Mouse (Mus musculus): ENCODE measurements around the gene Plcb4. TPM values are rescaled to one million over a fixed set of nuclear protein-coding genes. Genes with fewer than 3 reads are reported as not detected.

Plcb4 gene
- total and polyA plus RNA-seq, 3 experiments = not detected

DNA sequence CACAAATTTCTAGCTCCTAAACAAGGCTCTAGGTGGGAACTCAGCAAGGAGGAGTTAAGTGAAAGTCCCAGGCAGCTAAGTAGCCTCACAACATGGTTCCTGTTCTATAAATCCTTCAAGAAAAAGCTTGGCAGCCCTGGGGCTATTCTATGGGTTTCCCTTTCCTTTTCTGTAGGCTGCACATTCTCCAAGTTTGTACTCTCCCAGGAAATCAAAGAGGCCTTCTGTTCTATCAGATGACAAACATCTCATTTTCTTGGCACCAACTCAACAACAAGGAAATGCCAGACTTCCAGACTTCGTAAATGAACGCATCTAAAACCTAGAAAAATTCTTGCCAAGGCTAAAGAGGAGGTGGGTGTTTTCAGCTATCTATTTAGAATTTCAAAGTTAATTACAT lies 38.9 kb upstream of the Plcb4 start:
- H3K9ac ChIP-seq (ENCODE audit: insufficient read depth, low read depth) = no peak overlapping the region
- dilution Hi-C loops (cut with MboI; ENCODE audit: extremely low pct_ligation_motif_present, extremely low pct_unique_long_range_greater_than_20kb, low sequenced_read_pairs) (no loop called here), in situ Hi-C loops (cut with MboI; ENCODE audit: low pct_ligation_motif_present, low pct_unique_long_range_greater_than_20kb, low sequenced_read_pairs) (no loop called here)
- H3K27ac ChIP-seq (ENCODE audit: insufficient read depth, low read depth) = no peak overlapping the region
- H3K27me3 ChIP-seq (replicated peaks) = no peaks in the 10 kb centered on the region
- H3K36me3 ChIP-seq (replicated peaks in 1 of 2; ENCODE audit: control insufficient read depth in 1 of 2, insufficient read depth in 1 of 2, low read length in 1 of 2) = no peaks in the 10 kb centered on the region
- no peaks in the 10 kb centered on the region for H3K79me2 ChIP-seq (replicated peaks; ENCODE audit: control insufficient read depth, extremely low read depth, insufficient read depth, poor library complexity, severe bottlenecking)
- H3K4me2 ChIP-seq (ENCODE audit: insufficient read depth, low read depth, poor library complexity, severe bottlenecking) = no peak overlapping the region
- no peak for TF ChIP-seq HCFC1 (IDR thresholded peaks at IDR 0.05; ENCODE audit: low read depth, low read length)
- no peak for DNase-seq (ENCODE audit: extremely low read depth)
- H3K4me3 ChIP-seq (replicated peaks in 1 of 3; ENCODE audit: low read depth in 2 of 3, low read length in 2 of 3, poor library complexity in 1 of 3) = no peak overlapping the region
- peaks cover 55% of the 10 kb centered on the region for H3K9me3 ChIP-seq (replicated peaks; ENCODE audit: low read length)
- no peaks in the 10 kb centered on the region for H3K4me1 ChIP-seq (ENCODE audit: control insufficient read depth in 1 of 2, insufficient read depth in 2 of 2)

DNA sequence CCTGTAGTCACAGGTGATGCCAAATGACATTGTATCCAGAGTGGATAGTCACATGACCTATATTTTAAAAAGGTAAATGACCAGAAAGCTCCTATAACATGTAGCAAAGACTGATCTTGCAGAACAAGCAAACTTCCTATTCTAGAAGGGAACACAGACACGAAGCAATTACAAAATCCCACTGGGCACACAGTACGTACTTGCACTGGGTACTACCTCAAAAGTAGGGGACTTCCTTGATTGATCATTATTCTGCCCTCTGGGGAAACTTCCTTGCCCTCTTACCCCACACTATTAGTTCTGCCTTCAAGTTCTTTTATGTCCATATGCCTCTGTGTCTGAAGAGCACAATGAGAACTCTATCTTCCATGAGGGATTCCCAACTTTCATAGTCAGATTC lies 31.0 kb upstream of the Plcb4 start:
- in situ Hi-C loops (cut with MboI; ENCODE audit: low pct_ligation_motif_present, low pct_unique_long_range_greater_than_20kb, low sequenced_read_pairs) = no loop called here
- dilution Hi-C loops (cut with MboI; ENCODE audit: extremely low pct_ligation_motif_present, extremely low pct_unique_long_range_greater_than_20kb, low sequenced_read_pairs) = no loop called here
- Histone ChIP-seq H3K4me1 (ENCODE audit: control insufficient read depth in 1 of 2, insufficient read depth in 2 of 2) (no peaks in the 10 kb centered on the region), H3K9ac (ENCODE audit: insufficient read depth, low read depth) (no peak overlapping the region), H3K36me3 (replicated peaks in 1 of 2; ENCODE audit: control insufficient read depth in 1 of 2, insufficient read depth in 1 of 2, low read length in 1 of 2) (no peaks in the 10 kb centered on the region), H3K79me2 (replicated peaks; ENCODE audit: control insufficient read depth, extremely low read depth, insufficient read depth, poor library complexity, severe bottlenecking) (no peaks in the 10 kb centered on the region), H3K4me3 (replicated peaks in 1 of 3; ENCODE audit: low read depth in 2 of 3, low read length in 2 of 3, poor library complexity in 1 of 3) (no peak overlapping the region), H3K9me3 (replicated peaks; ENCODE audit: low read length) (peaks cover 56% of the 10 kb centered on the region), H3K4me2 (ENCODE audit: insufficient read depth, low read depth, poor library complexity, severe bottlenecking) (no peak overlapping the region), H3K27me3 (replicated peaks) (no peaks in the 10 kb centered on the region), H3K27ac (ENCODE audit: insufficient read depth, low read depth) (no peak overlapping the region)
- TF ChIP-seq TCF12 (IDR thresholded peaks at IDR 0.05; ENCODE audit: low read depth, low read length) (no peak), MAFK (IDR thresholded peaks at IDR 0.05; ENCODE audit: insufficient replicate concordance, low read length) (no peak), MEF2A (IDR thresholded peaks at IDR 0.05; ENCODE audit: borderline replicate concordance, low read depth, low read length) (no peak), CTCF (conservative IDR thresholded peaks at IDR 0.05 in 1 of 2, IDR thresholded peaks at IDR 0.05 in 1 of 2; ENCODE audit: low read depth in 2 of 2, low read length in 2 of 2) (no peak), SMC3 (IDR thresholded peaks at IDR 0.05; ENCODE audit: low read depth, low read length) (no peak), RCOR1 (conservative IDR thresholded peaks at IDR 0.05; ENCODE audit: low read depth, low read length) (no peak), ZC3H11A (IDR thresholded peaks at IDR 0.05; ENCODE audit: low read depth, low read length) (no peak), CHD2 (IDR thresholded peaks at IDR 0.05; ENCODE audit: low read length) (no peak), GABPA (IDR thresholded peaks at IDR 0.05; ENCODE audit: insufficient replicate concordance, low read depth, low read length) (no peak)
- DNase-seq (ENCODE audit: extremely low read depth) = no peak

GRCm38 (mm10) chr2:135637227-135637626 lies 21.6 kb upstream of the Plcb4 start:
- no peak for DNase-seq (ENCODE audit: extremely low read depth)
- Histone ChIP-seq H3K79me2 (replicated peaks; ENCODE audit: control insufficient read depth, extremely low read depth, insufficient read depth, poor library complexity, severe bottlenecking) (no peaks in the 10 kb centered on the region), H3K4me1 (ENCODE audit: control insufficient read depth in 1 of 2, insufficient read depth in 2 of 2) (no peaks in the 10 kb centered on the region), H3K4me2 (ENCODE audit: insufficient read depth, low read depth, poor library complexity, severe bottlenecking) (no peak overlapping the region), H3K9ac (ENCODE audit: insufficient read depth, low read depth) (no peak overlapping the region), H3K27me3 (replicated peaks) (no peaks in the 10 kb centered on the region), H3K4me3 (replicated peaks in 1 of 3; ENCODE audit: low read depth in 2 of 3, low read length in 2 of 3, poor library complexity in 1 of 3) (no peak overlapping the region), H3K36me3 (replicated peaks in 1 of 2; ENCODE audit: control insufficient read depth in 1 of 2, insufficient read depth in 1 of 2, low read length in 1 of 2) (no peaks in the 10 kb centered on the region), H3K9me3 (replicated peaks; ENCODE audit: low read length) (peaks cover 50% of the 10 kb centered on the region), H3K27ac (ENCODE audit: insufficient read depth, low read depth) (no peak overlapping the region)
- in situ Hi-C loops (cut with MboI; ENCODE audit: low pct_ligation_motif_present, low pct_unique_long_range_greater_than_20kb, low sequenced_read_pairs) = no loop called here
- dilution Hi-C loops (cut with MboI; ENCODE audit: extremely low pct_ligation_motif_present, extremely low pct_unique_long_range_greater_than_20kb, low sequenced_read_pairs) = no loop called here
- no peak for TF ChIP-seq PAX5 (IDR thresholded peaks at IDR 0.05; ENCODE audit: low read length)
- no peak for TF ChIP-seq POLR2AphosphoS2 (IDR thresholded peaks at IDR 0.05; ENCODE audit: low read depth, low read length)
- no peak for TF ChIP-seq HCFC1 (IDR thresholded peaks at IDR 0.05; ENCODE audit: low read depth, low read length)
- no peak for TF ChIP-seq E2F4 (IDR thresholded peaks at IDR 0.05; ENCODE audit: insufficient replicate concordance, low read depth, low read length)
- TF ChIP-seq UBTF (IDR thresholded peaks at IDR 0.05; ENCODE audit: low read depth, low read length) = no peak
- no peak for TF ChIP-seq SMC3 (IDR thresholded peaks at IDR 0.05; ENCODE audit: low read depth, low read length)
- no peak for TF ChIP-seq MAX (IDR thresholded peaks at IDR 0.05; ENCODE audit: low read length)
- TF ChIP-seq ELF1 (IDR thresholded peaks at IDR 0.05; ENCODE audit: low read depth, low read length) = no peak
- no peak for TF ChIP-seq MAFK (IDR thresholded peaks at IDR 0.05; ENCODE audit: insufficient replicate concordance, low read length)
- TF ChIP-seq MAZ (IDR thresholded peaks at IDR 0.05; ENCODE audit: low read depth, low read length) = no peak
- no peak for TF ChIP-seq ZNF384 (IDR thresholded peaks at IDR 0.05; ENCODE audit: low read depth, low read length)
- TF ChIP-seq CTCF (conservative IDR thresholded peaks at IDR 0.05 in 1 of 2, IDR thresholded peaks at IDR 0.05 in 1 of 2; ENCODE audit: low read depth in 2 of 2, low read length in 2 of 2) = no peak
- no peak for TF ChIP-seq EP300 (IDR thresholded peaks at IDR 0.05; ENCODE audit: low read length)
- TF ChIP-seq ZMIZ1 (IDR thresholded peaks at IDR 0.05; ENCODE audit: low read depth, low read length) = no peak
- TF ChIP-seq ETS1 (conservative IDR thresholded peaks at IDR 0.05; ENCODE audit: low read depth, low read length) = no peak
- no peak for TF ChIP-seq NRF1 (IDR thresholded peaks at IDR 0.05; ENCODE audit: low read depth, low read length)
- no peak for TF ChIP-seq RAD21 (IDR thresholded peaks at IDR 0.05; ENCODE audit: low read depth, low read length)

Data from CH12.LX (cell line).